Mouse (Mus musculus) heart, embryonic 14.5 days (tissue): ENCODE results near the gene Mpp2. TPM values are rescaled to one million over a fixed set of nuclear protein-coding genes. Genes with fewer than 3 reads are reported as not detected.
A peak's percentile ranks its signal among the peaks of the same experiment; 100 is the strongest.

Source experiments
- ATAC-seq: fragments of 200-750 bp; cut with Nextera tagmentation; 2 replicates; pipeline ENCODE4 v1.8.0; 2017; ENCODE audit warnings: low read depth, moderate TSS enrichment; ENCODE audit not compliant: insufficient number of reproducible peaks, insufficient read depth, low FRiP score
- H3K27ac ChIP-seq, 2 experiments: fragments of 200-500 bp in 1 of 2; fragments of 300-500 bp in 1 of 2; sonication (generic) in 1 of 2; replicated peaks in 1 of 2; 2 replicates each; pipeline ENCODE4 v1.5.1; 2012 to 2014; ENCODE audit warnings: low read depth in 2 of 2, low read length in 2 of 2, control low read depth in 1 of 2, mild to moderate bottlenecking in 1 of 2, mixed read lengths in 1 of 2; ENCODE audit not compliant: control insufficient read depth in 1 of 2, insufficient read depth in 1 of 2
- H3K27me3 ChIP-seq: fragments of 300-500 bp; sonication (generic); 2 replicates; pipeline ENCODE4 v1.6.1; 2014; ENCODE audit warnings: mild to moderate bottlenecking, low read length, control low read depth; ENCODE audit not compliant: control insufficient read depth, insufficient read depth
- H3K36me3 ChIP-seq: fragments of 300-500 bp; sonication (generic); 2 replicates; pipeline ENCODE4 v1.6.1; 2014; ENCODE audit warnings: mild to moderate bottlenecking, control low read depth, low read length, mixed read lengths; ENCODE audit not compliant: control insufficient read depth, insufficient read depth
- H3K4me1 ChIP-seq, 2 experiments: fragments of 200-500 bp in 1 of 2; fragments of 300-500 bp in 1 of 2; sonication (generic) in 1 of 2; 2 replicates each; pipeline ENCODE4 v1.6.1; 2012 to 2014; ENCODE audit warnings: low read length in 2 of 2, control low read depth in 1 of 2, mixed read lengths in 1 of 2; ENCODE audit not compliant: control insufficient read depth in 2 of 2, insufficient read depth in 2 of 2
- H3K4me2 ChIP-seq: fragments of 300-500 bp; sonication (generic); 2 replicates; pipeline ENCODE4 v1.6.1; 2014; ENCODE audit warnings: mild to moderate bottlenecking, low read length
- H3K4me3 ChIP-seq, 2 experiments: fragments of 200-500 bp in 1 of 2; fragments of 300-500 bp in 1 of 2; sonication (generic) in 1 of 2; 2 replicates each; pipeline ENCODE4 v1.5.1; 2012 to 2014; ENCODE audit warnings: low read length in 2 of 2, mild to moderate bottlenecking in 2 of 2, control low read depth in 1 of 2, low read depth in 1 of 2, moderate library complexity in 1 of 2; ENCODE audit not compliant: control insufficient read depth in 1 of 2, insufficient read depth in 1 of 2
- H3K9ac ChIP-seq: fragments of 300-500 bp; sonication (generic); 2 replicates; pipeline ENCODE4 v1.6.1; 2014; ENCODE audit warnings: mild to moderate bottlenecking, low read length
- H3K9me3 ChIP-seq: fragments of 300-500 bp; sonication (generic); 2 replicates; pipeline ENCODE4 v1.6.1; 2016; ENCODE audit warnings: low read length, control low read depth; ENCODE audit not compliant: control insufficient read depth
- WGBS: fragments of 180-500 bp; shearing (Covaris S2); extraction: QIAGEN DNeasy Blood & Tissue Kit; methylation state at CpG from one replicate; pipeline ENCODE4 v1.1.7; 2014; 5-methylcytosine and 5-hydroxymethylcytosine counted together
- polyA plus RNA-seq: library from polyadenylated mRNA; unstranded; fragments of >200 nt; fragmentation: Nextera tagmentation; extraction: Ambion mirVana; gene quantifications from 2 replicates; pipeline ENCODE4 v1.2.1, GENCODE M21; 2014

The Mpp2 gene
- polyA plus RNA-seq, 1 experiment from 2014 or later: 6.0 TPM

DNA sequence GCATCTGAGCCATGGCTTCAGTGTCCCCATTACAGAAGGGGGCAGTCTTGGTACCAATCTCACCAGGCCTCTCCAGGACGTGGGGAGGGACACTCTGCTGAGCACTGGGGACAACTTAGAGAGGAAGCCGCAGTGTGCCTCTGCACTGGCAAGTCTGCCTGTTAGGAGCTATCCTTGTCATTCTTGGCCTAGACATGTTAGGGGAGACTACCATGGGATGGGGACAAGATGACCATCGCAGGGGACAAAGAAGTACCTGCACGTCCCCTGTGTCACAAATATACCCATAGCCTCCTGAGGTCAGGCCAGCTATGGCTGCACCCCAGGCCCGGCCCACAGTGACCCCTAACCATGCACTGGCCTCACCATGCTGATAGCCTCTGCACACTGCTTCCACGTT, 44.9 kb downstream of the Mpp2 start:
- Histone ChIP-seq H3K27ac (no peak overlapping the region), H3K4me3 (no peak overlapping the region), H3K9ac (no peak overlapping the region), H3K4me2 (no peak overlapping the region), H3K27me3 (no peaks in the 10 kb centered on the region), H3K9me3 (peaks cover 13% of the 10 kb centered on the region), H3K4me1 (peaks cover 0 to 5% of the 10 kb centered on the region in 2 experiments; a peak in 1 of 4 replicates), H3K36me3 (no peaks in the 10 kb centered on the region)
- ATAC-seq: no peak
- 74% methylated on average over 6 of the region's 6 CpGs for WGBS

DNA sequence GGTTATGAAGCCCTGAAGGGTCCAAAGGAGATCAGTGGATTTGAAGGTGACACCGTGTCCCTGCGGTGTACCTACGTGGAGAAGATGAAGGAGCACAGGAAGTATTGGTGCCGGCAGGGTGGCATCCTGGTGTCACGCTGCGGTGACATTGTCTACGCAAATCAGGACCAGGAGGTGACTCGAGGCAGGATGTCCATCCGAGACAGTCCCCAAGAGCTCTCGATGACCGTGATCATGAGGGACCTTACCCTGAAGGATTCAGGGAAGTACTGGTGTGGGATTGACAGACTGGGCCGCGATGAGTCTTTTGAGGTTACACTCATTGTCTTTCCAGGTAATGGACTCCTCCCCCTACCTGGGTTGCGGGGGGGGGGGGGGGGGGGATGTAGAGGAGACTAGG, 45.3 kb downstream of the Mpp2 start:
- Histone ChIP-seq H3K27me3 (no peaks in the 10 kb centered on the region), H3K27ac (no peak overlapping the region), H3K36me3 (no peaks in the 10 kb centered on the region), H3K9me3 (peaks cover 13% of the 10 kb centered on the region), H3K4me2 (no peak overlapping the region), H3K9ac (no peak overlapping the region), H3K4me1 (peaks cover 0 to 5% of the 10 kb centered on the region in 2 experiments; a peak in 1 of 4 replicates), H3K4me3 (no peak overlapping the region)
- ATAC-seq: no peak
- 89% methylated on average over 13 of the region's 14 CpGs for WGBS

DNA sequence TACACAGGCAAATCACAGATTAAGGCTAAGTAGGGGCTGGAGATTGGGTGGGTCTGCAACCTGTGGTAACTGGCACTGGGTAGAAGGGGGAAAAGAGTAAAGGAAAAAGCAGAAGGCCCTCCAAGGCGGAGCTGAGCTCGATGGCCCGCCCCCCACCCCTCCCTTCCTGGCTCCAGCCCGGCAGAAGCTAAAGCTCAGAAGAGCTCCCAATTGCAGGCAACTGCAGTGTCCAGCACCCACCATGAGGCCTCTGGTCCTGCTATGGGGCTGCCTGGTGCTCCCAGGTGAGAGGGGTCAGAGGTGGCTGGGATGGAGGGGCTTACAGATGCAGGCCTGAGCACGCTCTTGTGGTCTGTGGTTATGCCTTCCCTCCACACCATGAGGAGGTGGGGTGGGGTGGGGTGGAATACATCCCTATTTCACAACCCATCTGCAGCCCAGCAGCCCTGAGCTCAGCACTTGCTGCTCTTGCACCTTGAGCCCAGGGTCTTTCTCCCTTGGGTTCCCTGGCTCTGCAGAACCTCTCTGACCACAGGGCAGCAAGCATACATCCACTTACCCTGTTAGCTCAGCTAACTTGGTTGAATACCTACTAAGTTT, 46.9 kb downstream of the Mpp2 start, which contains the start of gene Cd300lg:
Gene Cd300lg (plus strand): TSS at position 160 of the 600 bp plus-strand sequence.
- no peak for ATAC-seq
- H3K4me1 ChIP-seq: peaks cover 0 to 5% of the 10 kb centered on the region in 2 experiments; a peak in 1 of 4 replicates
- H3K27ac ChIP-seq: no peak within 1 kb of the TSS
- H3K9me3 ChIP-seq: peaks cover 13% of the 10 kb centered on the region
- peak within 1 kb of the TSS; percentile 37 for H3K4me2 ChIP-seq
- H3K4me3 ChIP-seq: peak within 1 kb of the TSS; percentile 1 to 18; a peak in 2 of 4 replicates
- 62% methylated on average over 4 of the region's 5 CpGs for WGBS
- no peaks in the 10 kb centered on the region for H3K27me3 ChIP-seq
- H3K9ac ChIP-seq: no peak within 1 kb of the TSS
- H3K36me3 ChIP-seq: no peaks in the 10 kb centered on the region

DNA sequence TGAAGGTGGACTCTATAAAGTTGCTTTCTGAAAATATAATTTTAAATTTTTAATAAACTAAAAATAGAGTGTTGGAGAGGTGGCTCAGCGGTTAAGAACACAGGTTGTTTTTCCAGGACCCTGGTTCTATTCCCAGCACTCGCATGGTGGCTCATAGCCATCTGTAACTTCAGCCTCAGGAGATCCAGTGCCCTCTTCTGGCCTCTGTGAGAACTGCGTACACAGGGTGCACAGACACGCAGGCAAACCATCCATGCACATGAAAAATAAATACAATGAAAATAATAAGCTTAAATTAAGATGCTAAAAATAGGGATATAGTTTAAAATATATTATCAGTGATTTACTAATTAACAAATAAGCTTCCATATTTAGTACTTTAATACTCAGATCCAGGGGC, 47.7 kb downstream of the Mpp2 start:
- Histone ChIP-seq H3K4me1 (peaks cover 0 to 5% of the 10 kb centered on the region in 2 experiments; a peak in 1 of 4 replicates), H3K9ac (no peak overlapping the region), H3K4me2 (no peak overlapping the region), H3K9me3 (peaks cover 6% of the 10 kb centered on the region), H3K36me3 (no peaks in the 10 kb centered on the region), H3K27me3 (no peaks in the 10 kb centered on the region), H3K27ac (no peak overlapping the region), H3K4me3 (no peak overlapping the region)
- 65% methylated on average over 4 of the region's 4 CpGs for WGBS
- no peak for ATAC-seq

DNA sequence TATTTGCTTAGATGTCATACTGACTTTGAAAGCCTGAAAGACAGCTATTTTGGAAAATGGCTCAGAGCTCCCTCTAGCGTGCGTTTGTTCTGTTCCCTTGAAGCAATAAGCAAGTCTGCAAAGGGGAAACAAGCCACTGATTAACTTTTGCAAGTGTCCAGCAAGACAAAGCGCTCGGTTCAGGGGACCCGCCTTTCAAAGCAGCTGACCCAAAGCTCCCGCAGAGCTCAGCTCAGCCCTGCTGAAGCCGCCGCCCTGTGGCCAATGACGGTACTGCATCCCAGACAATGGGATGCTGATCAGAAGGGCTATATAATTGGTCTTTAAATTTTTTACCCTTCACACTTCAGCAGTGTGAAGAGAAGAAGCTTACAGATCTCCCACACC, 48.2 kb downstream of the Mpp2 start:
- Histone ChIP-seq H3K4me3 (no peak overlapping the region), H3K9ac (no peak overlapping the region), H3K9me3 (peaks cover 1% of the 10 kb centered on the region), H3K36me3 (no peaks in the 10 kb centered on the region), H3K4me2 (no peak overlapping the region), H3K27ac (peak overlapping the region in 1 of 2 experiments; percentile 19; a peak in 1 of 4 replicates), H3K4me1 (peaks cover 0 to 5% of the 10 kb centered on the region in 2 experiments; a peak in 1 of 4 replicates), H3K27me3 (no peaks in the 10 kb centered on the region)
- WGBS: under 1% methylated on average over 9 of the region's 9 CpGs
- peak; percentile 75 for ATAC-seq

DNA sequence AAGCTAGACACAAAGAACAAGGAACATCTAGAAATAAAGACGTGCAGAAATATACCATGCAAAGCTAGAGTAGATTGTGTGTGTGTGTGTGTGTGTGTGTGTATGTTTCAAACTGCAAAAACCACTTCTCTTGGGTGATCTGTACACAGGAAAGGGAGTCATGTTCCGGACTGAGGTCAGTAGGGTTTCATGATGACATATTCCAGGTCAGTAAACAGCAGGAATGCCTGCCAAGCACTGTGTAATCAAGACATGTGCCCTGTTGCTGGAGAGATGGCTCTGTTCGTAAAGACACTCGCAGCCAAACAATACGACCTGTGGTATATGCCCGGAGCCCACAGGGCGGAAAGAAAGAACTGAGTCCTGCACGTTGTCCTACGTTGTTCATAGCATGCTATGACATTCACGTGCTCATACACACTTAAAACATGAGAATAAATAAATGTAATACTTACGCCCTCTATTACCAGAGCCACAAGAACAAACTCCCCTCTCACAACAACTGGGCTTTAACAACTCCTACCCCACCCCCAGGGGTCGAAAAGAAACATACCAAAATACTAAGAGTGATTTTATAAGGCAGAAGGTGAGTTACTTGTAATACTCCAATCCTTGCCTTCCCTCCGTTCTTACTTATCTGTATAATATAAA, 48.7 kb downstream of the Mpp2 start:
- no peak overlapping the region for H3K4me2 ChIP-seq
- H3K9ac ChIP-seq: no peak overlapping the region
- peaks cover 0 to 5% of the 10 kb centered on the region in 2 experiments; a peak in 1 of 4 replicates for H3K4me1 ChIP-seq
- H3K27ac ChIP-seq: peak overlapping the region in 1 of 2 experiments; percentile 19; a peak in 1 of 4 replicates
- H3K27me3 ChIP-seq: no peaks in the 10 kb centered on the region
- no peak overlapping the region for H3K4me3 ChIP-seq
- WGBS: 64% methylated on average over 13 of the region's 13 CpGs
- no peaks in the 10 kb centered on the region for H3K36me3 ChIP-seq
- no peak; the same call in 1 of the 2 replicates for ATAC-seq
- no peaks in the 10 kb centered on the region for H3K9me3 ChIP-seq

DNA sequence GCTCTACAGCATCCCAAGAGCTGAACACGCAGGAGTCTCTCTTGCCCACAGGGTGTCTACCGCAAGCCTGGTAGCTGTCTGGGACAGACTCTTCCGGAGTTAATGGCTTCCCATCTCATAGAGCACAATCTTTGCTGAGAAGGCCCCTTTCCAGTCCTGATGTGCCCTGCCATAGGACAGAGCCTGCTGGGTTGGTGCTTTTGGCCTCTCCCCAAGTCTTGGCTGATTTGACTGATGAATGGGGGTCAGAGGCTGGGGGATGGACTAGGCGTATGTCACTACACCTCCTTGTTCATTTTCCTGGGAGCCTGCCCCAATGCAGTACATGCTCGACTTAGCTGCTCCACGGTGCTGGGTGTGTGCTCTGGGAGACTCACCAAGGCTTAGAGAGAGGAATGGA, 50.5 kb downstream of the Mpp2 start:
- Histone ChIP-seq H3K4me2 (no peak overlapping the region), H3K9ac (no peak overlapping the region), H3K27ac (no peak overlapping the region), H3K36me3 (no peaks in the 10 kb centered on the region), H3K27me3 (no peaks in the 10 kb centered on the region), H3K4me1 (peaks cover 0 to 5% of the 10 kb centered on the region in 2 experiments; a peak in 1 of 4 replicates), H3K9me3 (no peaks in the 10 kb centered on the region), H3K4me3 (no peak overlapping the region)
- ATAC-seq: no peak
- 83% methylated on average over 6 of the region's 6 CpGs for WGBS
